Mouse (Mus musculus) frontal cortex, postnatal 36 days (tissue): ENCODE data around the gene Olfr1465.

Source experiments
- DNase-seq, 2 experiments: peaks; one replicate each; pipeline ENCODE4 v3.0.0; 2022; ENCODE audit warnings: low spot score in 2 of 2

The Olfr1465 gene

DNA sequence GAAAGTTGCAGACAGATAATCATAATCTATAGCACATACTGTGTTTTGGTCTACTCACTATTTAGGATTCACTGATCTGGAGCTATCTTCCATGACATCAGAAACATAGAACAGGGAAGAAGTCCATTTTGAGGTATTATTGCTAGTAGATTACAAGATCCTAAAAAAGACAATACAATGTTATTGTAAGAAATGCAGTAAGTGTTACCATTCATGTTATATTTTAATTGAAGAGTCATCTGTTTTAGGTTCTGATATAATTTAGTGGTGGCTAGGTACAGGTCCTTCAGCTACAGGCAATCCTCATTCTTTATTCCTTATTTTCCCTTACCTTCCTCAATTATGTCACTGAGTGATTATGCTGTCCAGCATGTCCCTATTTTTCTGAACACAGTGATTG, at the start of gene Olfr1465:
Gene Olfr1465 (minus strand): TSS at position 101 of the 400 bp plus-strand sequence.
- DNase-seq: no peak

DNA sequence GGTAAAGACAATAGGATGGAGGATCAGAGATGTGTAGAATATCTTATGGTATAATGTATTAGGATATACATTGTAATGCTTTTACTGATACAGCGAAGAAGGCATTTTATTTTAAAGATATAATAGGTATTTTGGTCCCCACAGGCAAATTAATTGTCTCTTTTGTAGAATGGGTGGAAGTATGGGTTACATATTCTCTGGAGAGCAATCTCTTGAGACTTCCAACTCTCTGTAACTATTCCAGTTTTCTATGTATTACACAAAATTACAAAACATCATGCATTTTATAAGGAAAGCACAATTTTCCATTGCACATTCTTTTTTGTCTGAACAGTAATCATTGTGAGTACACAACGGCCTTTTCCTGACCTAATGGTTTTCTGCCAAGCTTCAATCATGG, 46.6 kb upstream of the Olfr1465 start, which contains the start of gene Olfr1467:
Gene Olfr1467 (plus strand): TSS at position 301 of the 400 bp plus-strand sequence.
- no peak for DNase-seq

DNA sequence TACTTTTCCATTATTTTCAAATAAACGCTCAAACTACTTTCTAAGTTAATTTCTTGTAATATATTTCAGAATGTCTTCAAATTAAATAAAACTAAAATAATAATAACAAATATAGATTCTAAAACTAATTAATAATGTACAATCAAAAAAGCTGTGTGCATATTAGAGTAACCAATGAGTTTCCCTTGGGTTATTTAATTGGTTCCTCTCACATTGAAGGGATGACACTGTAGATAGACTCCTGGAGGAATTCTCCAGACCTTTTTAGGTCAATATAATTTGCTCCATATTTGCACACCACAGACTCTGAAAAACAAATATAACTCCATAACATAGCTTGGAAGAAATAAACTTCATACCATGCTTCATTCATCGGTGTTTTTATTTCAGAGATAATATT, 23.2 kb upstream of the Olfr1465 start, which contains the start of gene Olfr1466:
Gene Olfr1466 (plus strand): TSS at position 301 of the 400 bp plus-strand sequence.
- no peak for DNase-seq
